In the genomic region with DNA sequence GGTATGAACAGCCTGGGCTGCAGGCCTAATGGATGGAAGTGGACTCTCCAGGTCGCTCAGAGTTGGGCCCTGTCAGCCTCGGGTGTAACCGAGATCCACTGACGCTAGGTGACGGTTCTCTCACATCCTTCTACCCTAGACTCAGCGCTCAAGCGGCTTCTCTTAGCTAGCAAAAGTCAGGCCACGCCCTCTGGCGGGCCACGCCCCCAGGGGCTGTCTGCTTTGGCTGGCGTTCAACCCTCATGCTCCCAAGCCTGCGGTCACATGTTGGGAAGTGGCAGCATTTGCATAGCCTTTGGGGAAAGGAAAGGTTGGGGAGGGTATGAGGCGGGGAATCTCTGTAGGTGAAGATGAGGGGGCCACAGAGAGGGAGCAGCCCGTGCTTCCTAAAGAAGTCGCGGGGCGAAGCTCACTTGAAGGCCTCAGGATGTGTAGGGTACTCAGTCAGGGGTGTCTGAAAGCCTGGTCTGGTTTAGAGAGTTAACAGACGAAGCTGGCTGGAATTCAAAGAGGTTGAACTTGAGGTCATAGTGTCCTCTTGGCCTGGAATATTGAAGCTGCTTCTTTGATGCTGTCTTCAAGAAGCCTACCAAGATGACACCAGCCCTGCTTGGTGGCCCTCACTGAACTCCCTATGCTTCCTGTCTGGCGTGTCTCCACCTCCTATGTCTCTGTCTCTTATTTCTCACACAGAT, we compare ENCODE assay signal across 8 mouse cellular contexts. TPM values are rescaled to one million over a fixed set of nuclear protein-coding genes. Genes with fewer than 3 reads are reported as not detected.
A peak's percentile ranks its signal among the peaks of the same experiment; 100 is the strongest.
DNase-seq lines count a peak whose midpoint lies in the region; ATAC-seq lines count a peak whose summit lies in the region.

No protein-coding gene starts in this region.

- DNase-seq in left cerebral cortex, postnatal 4 days, result peak; percentile 80
- no peak for DNase-seq in left cerebral cortex, postnatal 25 days (ENCODE audit: low spot score in 2 of 2)
- peak; percentile 54 for DNase-seq in forebrain, embryonic 10.5 days (ENCODE audit: extremely low spot score, low spot score)
- peak; percentile 87 for DNase-seq in lung, postnatal 10 days
- DNase-seq in retina, postnatal 1 day, result peak; percentile 81

- H3K4me1 ChIP-seq in forebrain, embryonic 10.5 days, result peaks cover 36% of the 10 kb centered on the region
- H3K4me1 ChIP-seq in heart, embryonic 16.5 days (ENCODE audit: control insufficient read depth, insufficient read depth, low read length), result peaks cover 27% of the 10 kb centered on the region
- H3K4me1 ChIP-seq in kidney, embryonic 16.5 days (ENCODE audit: insufficient read depth, low read length), result peaks cover 34% of the 10 kb centered on the region

- intact Hi-C loops in left cerebral cortex, postnatal 4 days (cut with DNase I), result no loop called here
- intact Hi-C loops in left cerebral cortex, postnatal 25 days (cut with DNase I), result no loop called here

- no peak overlapping the region for H3K27ac ChIP-seq in forebrain, embryonic 10.5 days
- no peak overlapping the region for H3K27ac ChIP-seq in heart, embryonic 16.5 days (ENCODE audit: low read length)
- H3K27ac ChIP-seq in kidney, embryonic 16.5 days (ENCODE audit: low read length), result no peak overlapping the region

- H3K27me3 ChIP-seq in forebrain, embryonic 10.5 days (ENCODE audit: poor library complexity, severe bottlenecking), result peaks cover 78% of the 10 kb centered on the region
- H3K27me3 ChIP-seq in heart, embryonic 16.5 days (ENCODE audit: control insufficient read depth, insufficient read depth, low read length), result peaks cover 55% of the 10 kb centered on the region
- H3K27me3 ChIP-seq in kidney, embryonic 16.5 days (ENCODE audit: insufficient read depth, low read length), result peaks cover 58% of the 10 kb centered on the region

- H3K9ac ChIP-seq in heart, embryonic 16.5 days (ENCODE audit: low read length), result no peak overlapping the region
- 0 out of 2 replicates have a peak overlapping the region, but pooled peaks have one; percentile 31 for H3K9ac ChIP-seq in kidney, embryonic 16.5 days (replicated peaks; ENCODE audit: low read length)

- peak; percentile 59 for ATAC-seq in heart, embryonic 16.5 days (replicated peaks; ENCODE audit: extremely low read depth, insufficient read depth, low FRiP score)
- peak; percentile 56 for ATAC-seq in kidney, embryonic 16.5 days (ENCODE audit: low FRiP score, low TSS enrichment)
- no peak for ATAC-seq in frontal cortex, adult (ENCODE audit: low TSS enrichment)

- no peaks in the 10 kb centered on the region for H3K36me3 ChIP-seq in forebrain, embryonic 10.5 days (replicated peaks)
- H3K36me3 ChIP-seq in heart, embryonic 16.5 days (ENCODE audit: control insufficient read depth, insufficient read depth), result no peaks in the 10 kb centered on the region
- no peaks in the 10 kb centered on the region for H3K36me3 ChIP-seq in kidney, embryonic 16.5 days (ENCODE audit: insufficient read depth, low read length)

- H3K4me2 ChIP-seq in heart, embryonic 16.5 days (ENCODE audit: low read depth, low read length), result peak overlapping the region; percentile 46
- peak overlapping the region; percentile 55 for H3K4me2 ChIP-seq in kidney, embryonic 16.5 days (replicated peaks; ENCODE audit: low read depth, low read length)

- H3K9me3 ChIP-seq in forebrain, embryonic 10.5 days, result no peaks in the 10 kb centered on the region
- H3K9me3 ChIP-seq in heart, embryonic 16.5 days (replicated peaks; ENCODE audit: control insufficient read depth, low read length), result no peaks in the 10 kb centered on the region
- H3K9me3 ChIP-seq in kidney, embryonic 16.5 days (ENCODE audit: low read length), result no peaks in the 10 kb centered on the region

- H3K4me3 ChIP-seq in forebrain, embryonic 10.5 days, result peak overlapping the region; percentile 37
- H3K4me3 ChIP-seq in heart, embryonic 16.5 days (ENCODE audit: low read length), result peak overlapping the region; percentile 13
- peak overlapping the region; percentile 30 for H3K4me3 ChIP-seq in kidney, embryonic 16.5 days (ENCODE audit: low read length)

- 7% methylated on average over 19 of the region's 19 CpGs for WGBS in forebrain, embryonic 10.5 days
- 8% methylated on average over 19 of the region's 19 CpGs for WGBS in heart, embryonic 16.5 days
- 8% methylated on average over 19 of the region's 19 CpGs for WGBS in kidney, embryonic 16.5 days

RNA-seq across cellular contexts. Expression of a gene that starts 37.3 kb away (rescaled TPM):
- 10 to 100 TPM; 32.3 to 36.6 TPM for total RNA-seq in left cerebral cortex, postnatal 4 days (2021)
- total RNA-seq in left cerebral cortex, postnatal 25 days (2021), result 100 to 1,000 TPM; 120 to 123 TPM
- polyA plus RNA-seq in forebrain, embryonic 10.5 days (2016; fragmentation: Nextera tagmentation; extraction: Ambion mirVana), result 2.1 TPM in 2 replicates
- 1.3 and 2.0 TPM in 2 replicates for polyA plus RNA-seq in heart, embryonic 16.5 days (2015; fragmentation: Nextera tagmentation; extraction: Ambion mirVana)
- 3.4 and 4.7 TPM in 2 replicates for polyA plus RNA-seq in kidney, embryonic 16.5 days (2015; fragmentation: Nextera tagmentation; extraction: Ambion mirVana)

RNA-seq across cellular contexts. Expression of a gene that starts 40.3 kb away (rescaled TPM):
- total RNA-seq in left cerebral cortex, postnatal 4 days (2021), result 10 to 100 TPM; 12.6 to 13.2 TPM
- total RNA-seq in left cerebral cortex, postnatal 25 days (2021), result 10 to 100 TPM; 18.1 TPM
- polyA plus RNA-seq in forebrain, embryonic 10.5 days (2016; fragmentation: Nextera tagmentation; extraction: Ambion mirVana), result 20.5 and 23.8 TPM in 2 replicates
- polyA plus RNA-seq in heart, embryonic 16.5 days (2015; fragmentation: Nextera tagmentation; extraction: Ambion mirVana), result 27.8 and 31.8 TPM in 2 replicates
- polyA plus RNA-seq in kidney, embryonic 16.5 days (2015; fragmentation: Nextera tagmentation; extraction: Ambion mirVana), result 37.0 and 39.0 TPM in 2 replicates

RNA-seq across cellular contexts. Expression of a gene that starts 56.6 kb away (rescaled TPM):
- not detected for total RNA-seq in left cerebral cortex, postnatal 4 days (2021)
- under 1 TPM; 0.18 to 0.21 TPM for total RNA-seq in left cerebral cortex, postnatal 25 days (2021)
- 1.0 and 1.4 TPM in 2 replicates for polyA plus RNA-seq in forebrain, embryonic 10.5 days (2016; fragmentation: Nextera tagmentation; extraction: Ambion mirVana)
- 0.21 and 0.34 TPM in 2 replicates for polyA plus RNA-seq in heart, embryonic 16.5 days (2015; fragmentation: Nextera tagmentation; extraction: Ambion mirVana)
- polyA plus RNA-seq in kidney, embryonic 16.5 days (2015; fragmentation: Nextera tagmentation; extraction: Ambion mirVana), result 2.7 and 3.0 TPM in 2 replicates

RNA-seq across cellular contexts. Expression of a gene that starts 59.6 kb away (rescaled TPM):
- total RNA-seq in left cerebral cortex, postnatal 4 days (2021), result under 1 TPM; 0.18 to 0.42 TPM
- total RNA-seq in left cerebral cortex, postnatal 25 days (2021), result under 1 TPM in 1 of 2 experiments, not detected in 1; 0.48 TPM
- polyA plus RNA-seq in forebrain, embryonic 10.5 days (2016; fragmentation: Nextera tagmentation; extraction: Ambion mirVana), result 0.14 and 0.21 TPM in 2 replicates
- polyA plus RNA-seq in heart, embryonic 16.5 days (2015; fragmentation: Nextera tagmentation; extraction: Ambion mirVana), result 0.35 and 0.44 TPM in 2 replicates
- polyA plus RNA-seq in kidney, embryonic 16.5 days (2015; fragmentation: Nextera tagmentation; extraction: Ambion mirVana), result 0.22 and 0.40 TPM in 2 replicates

Comparison
In these comparisons a context has a peak if more than half of its experiments do, and no peak if none do; other contexts are left out.
1. DNase-seq: peak in left cerebral cortex, postnatal 4 days (single experiment), forebrain, embryonic 10.5 days (single experiment), lung, postnatal 10 days (single experiment) and retina, postnatal 1 day (single experiment); none in left cerebral cortex, postnatal 25 days (0 of 2).
2. Peak in every context shown above with its lines, with median percentiles within 50 percentile points of each other: H3K4me3 ChIP-seq.